Mouse (Mus musculus) forebrain, embryonic 14.5 days (tissue): Measurements from ENCODE around the gene Siva1. TPM values are rescaled to one million over a fixed set of nuclear protein-coding genes. Genes with fewer than 3 reads are reported as not detected.

ENCODE experiments used
- ATAC-seq: fragments of 200-750 bp; cut with Nextera tagmentation; 2 replicates; pipeline ENCODE4 v1.8.0; 2017; ENCODE audit warnings: mild to moderate bottlenecking, moderate library complexity
- DNase-seq: peaks from one replicate; pipeline ENCODE4 v3.0.0-alpha.2; 2015; ENCODE audit warnings: low spot score
- H3K27ac ChIP-seq: fragments of 300-500 bp; sonication (generic); 2 replicates; pipeline ENCODE4 v1.5.1; 2014; ENCODE audit warnings: low read depth, mild to moderate bottlenecking, control low read depth, low read length, moderate library complexity
- H3K27me3 ChIP-seq: fragments of 300-500 bp; sonication (generic); replicated peaks from 2 replicates; pipeline ENCODE4 v1.6.1; 2014; ENCODE audit warnings: low read length, control low read depth, mixed read lengths; ENCODE audit not compliant: control insufficient read depth, insufficient read depth
- H3K36me3 ChIP-seq: fragments of 300-500 bp; sonication (generic); 2 replicates; pipeline ENCODE4 v1.6.1; 2014; ENCODE audit warnings: low read length, control low read depth; ENCODE audit not compliant: control insufficient read depth, insufficient read depth
- H3K4me1 ChIP-seq: fragments of 300-500 bp; sonication (generic); 2 replicates; pipeline ENCODE4 v1.6.1; 2014; ENCODE audit warnings: antibody characterized with exemption, low read length, control low read depth; ENCODE audit not compliant: control insufficient read depth, insufficient read depth
- H3K4me2 ChIP-seq: fragments of 300-500 bp; sonication (generic); 2 replicates; pipeline ENCODE4 v1.6.1; 2014; ENCODE audit warnings: mild to moderate bottlenecking, control low read depth, low read length
- H3K4me3 ChIP-seq: fragments of 300-500 bp; sonication (generic); 2 replicates; pipeline ENCODE4 v1.5.1; 2014; ENCODE audit warnings: low read depth, low read length, control low read depth
- H3K9ac ChIP-seq: fragments of 300-500 bp; sonication (generic); 2 replicates; pipeline ENCODE4 v1.6.1; 2014; ENCODE audit warnings: mild to moderate bottlenecking, low read length, control low read depth, moderate library complexity
- H3K9me3 ChIP-seq: fragments of 300-500 bp; sonication (generic); replicated peaks from 2 replicates; pipeline ENCODE4 v1.6.1; 2016; ENCODE audit warnings: low read length, control low read depth, mixed read lengths; ENCODE audit not compliant: control insufficient read depth
- WGBS: fragments of 180-500 bp; shearing (Covaris S2); extraction: QIAGEN DNeasy Blood & Tissue Kit; methylation state at CpG from one replicate; pipeline ENCODE4 v1.1.7; 2014; 5-methylcytosine and 5-hydroxymethylcytosine counted together
- polyA plus RNA-seq: library from polyadenylated mRNA; unstranded; fragments of >200 nt; fragmentation: Nextera tagmentation; extraction: Ambion mirVana; gene quantifications from 2 replicates; pipeline ENCODE4 v1.2.1, GENCODE M21; 2014

Siva1 gene
- polyA plus RNA-seq, 1 experiment from 2014 or later: 155 TPM

DNA sequence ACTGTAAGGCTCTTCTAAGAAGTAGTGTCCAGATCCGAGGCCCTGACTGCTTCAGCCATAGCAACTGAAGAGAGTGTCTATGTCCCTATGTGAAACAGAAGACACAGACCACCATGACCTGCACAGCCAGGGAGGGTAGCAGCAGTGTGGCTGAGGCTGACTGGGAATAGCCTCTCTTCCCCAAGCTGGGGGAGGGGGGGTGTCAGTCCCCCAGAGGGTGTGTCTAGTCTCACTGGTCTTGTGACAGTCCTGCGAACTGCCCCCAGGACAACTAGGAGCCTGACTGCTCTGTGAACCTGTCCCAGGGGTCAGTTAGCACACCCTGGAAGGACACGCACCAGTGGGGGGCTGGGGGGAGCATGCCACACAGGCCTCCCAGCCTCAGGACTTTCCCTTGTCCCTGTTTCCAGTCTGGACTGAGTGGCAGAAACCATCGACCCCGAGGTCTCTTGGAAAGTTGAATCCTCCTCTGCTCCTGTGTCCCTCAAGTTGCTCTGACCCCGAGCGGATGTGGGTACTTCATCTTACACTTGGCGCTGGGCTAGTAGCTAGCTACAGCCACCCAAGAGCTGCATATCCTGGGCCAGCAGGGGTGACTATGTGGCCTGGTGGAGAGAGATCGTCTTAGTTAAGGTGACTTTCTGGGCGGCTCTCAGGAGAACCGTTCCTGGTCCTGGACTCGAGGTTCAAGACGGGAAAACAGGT is 25.3 kb upstream of the Siva1 start:
- peaks cover 8% of the 10 kb centered on the region; the same call in 1 of the 2 replicates for H3K4me1 ChIP-seq
- H3K9me3 ChIP-seq: no peaks in the 10 kb centered on the region
- H3K36me3 ChIP-seq: no peaks in the 10 kb centered on the region
- 35% methylated on average over 13 of the region's 13 CpGs for WGBS
- H3K4me3 ChIP-seq: peak overlapping the region; percentile 45
- DNase-seq (no peak), ATAC-seq (no peak)
- no peak overlapping the region for H3K27ac ChIP-seq
- peak overlapping the region; percentile 69 for H3K9ac ChIP-seq
- H3K27me3 ChIP-seq: peaks cover 19% of the 10 kb centered on the region
- H3K4me2 ChIP-seq: peak overlapping the region; percentile 96

DNA sequence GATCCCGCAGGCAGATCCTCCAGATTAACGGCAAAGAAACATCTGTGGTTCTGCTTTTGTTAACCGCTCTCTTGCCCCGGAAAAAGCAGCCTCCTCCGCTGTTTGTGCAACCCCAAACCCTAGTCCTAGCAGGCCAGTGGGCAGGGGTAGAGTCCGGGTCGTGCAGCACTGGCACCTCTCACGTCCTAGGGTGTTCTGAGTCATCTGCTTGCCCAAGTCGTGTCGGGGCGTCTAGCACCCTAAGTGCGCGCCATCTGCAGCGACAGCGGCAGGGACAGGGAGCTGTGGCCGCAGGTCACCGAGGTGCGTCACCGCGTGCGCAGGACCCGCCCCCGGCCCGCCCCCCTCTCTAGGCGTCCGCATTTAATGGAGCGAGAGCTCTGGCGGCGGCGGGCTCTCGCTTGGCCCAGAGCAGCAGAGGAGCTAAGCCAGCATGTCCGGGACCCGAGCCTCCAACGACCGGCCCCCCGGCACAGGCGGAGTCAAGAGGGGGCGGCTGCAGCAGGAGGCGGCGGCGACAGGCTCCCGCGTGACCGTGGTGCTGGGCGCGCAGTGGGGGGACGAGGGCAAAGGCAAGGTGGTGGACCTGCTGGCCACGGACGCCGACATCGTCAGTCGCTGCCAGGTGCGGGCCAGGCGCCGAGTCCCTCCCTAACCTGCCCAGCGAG is 24.7 kb upstream of the Siva1 start, which contains the start of gene Adssl1:
Gene Adssl1 (plus strand): TSS at position 360 of the 668 bp plus-strand sequence.
- no peaks in the 10 kb centered on the region for H3K9me3 ChIP-seq
- DNase-seq (peak; percentile 53), ATAC-seq (peak; percentile 49)
- H3K27ac ChIP-seq: no peak within 1 kb of the TSS
- under 1% methylated on average over 43 of the region's 56 CpGs for WGBS
- H3K4me1 ChIP-seq: peaks cover 8% of the 10 kb centered on the region; the same call in 1 of the 2 replicates
- peak within 1 kb of the TSS; percentile 45 for H3K4me3 ChIP-seq
- peak within 1 kb of the TSS; percentile 69 for H3K9ac ChIP-seq
- H3K4me2 ChIP-seq: peak within 1 kb of the TSS; percentile 96
- peaks cover 19% of the 10 kb centered on the region for H3K27me3 ChIP-seq
- no peaks in the 10 kb centered on the region for H3K36me3 ChIP-seq

DNA sequence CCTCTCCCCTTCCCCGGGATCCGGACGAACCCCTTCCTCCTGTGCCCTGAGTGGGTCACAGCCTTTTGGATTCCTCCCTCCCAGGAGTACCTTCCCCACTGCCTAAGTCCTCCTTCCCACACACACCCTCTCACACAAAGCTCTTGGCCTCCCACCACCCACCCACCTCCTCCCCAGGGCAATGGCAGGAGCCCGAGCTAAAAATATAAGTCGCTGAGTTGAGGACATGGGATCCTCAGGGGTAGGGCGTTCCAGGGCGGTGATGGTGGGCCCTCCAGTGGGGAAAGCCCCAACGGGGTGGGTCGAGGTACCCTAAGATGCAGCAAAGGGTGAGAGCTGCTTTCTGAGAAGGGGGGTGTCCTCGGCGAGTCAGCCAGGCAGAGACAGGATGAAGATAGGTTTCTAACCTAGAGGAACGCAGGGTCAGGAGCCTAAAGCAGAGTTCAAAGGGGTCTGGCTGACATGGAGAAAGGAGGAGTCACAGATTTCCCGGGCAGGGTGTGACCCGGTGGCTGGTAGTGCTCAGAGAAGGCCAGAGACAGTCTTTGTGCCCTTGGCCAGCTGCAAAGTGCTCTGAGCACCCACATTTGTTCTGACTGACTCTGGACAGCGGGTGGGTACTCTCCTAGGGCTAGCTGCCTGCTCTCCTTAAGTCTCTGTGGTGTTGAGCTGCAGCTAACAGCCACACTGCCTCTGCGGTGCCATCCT is 24.0 kb upstream of the Siva1 start:
- Histone ChIP-seq H3K4me2 (peak overlapping the region; percentile 96), H3K27ac (no peak overlapping the region), H3K9me3 (no peaks in the 10 kb centered on the region), H3K4me3 (peak overlapping the region; percentile 45), H3K27me3 (peaks cover 19% of the 10 kb centered on the region), H3K9ac (peak overlapping the region; percentile 69), H3K36me3 (no peaks in the 10 kb centered on the region), H3K4me1 (peaks cover 8% of the 10 kb centered on the region; the same call in 1 of the 2 replicates)
- ATAC-seq (0 out of 2 replicates have a peak, but pooled peaks have one; percentile 3), DNase-seq (no peak)
- WGBS: 18% methylated on average over 16 of the region's 16 CpGs

DNA sequence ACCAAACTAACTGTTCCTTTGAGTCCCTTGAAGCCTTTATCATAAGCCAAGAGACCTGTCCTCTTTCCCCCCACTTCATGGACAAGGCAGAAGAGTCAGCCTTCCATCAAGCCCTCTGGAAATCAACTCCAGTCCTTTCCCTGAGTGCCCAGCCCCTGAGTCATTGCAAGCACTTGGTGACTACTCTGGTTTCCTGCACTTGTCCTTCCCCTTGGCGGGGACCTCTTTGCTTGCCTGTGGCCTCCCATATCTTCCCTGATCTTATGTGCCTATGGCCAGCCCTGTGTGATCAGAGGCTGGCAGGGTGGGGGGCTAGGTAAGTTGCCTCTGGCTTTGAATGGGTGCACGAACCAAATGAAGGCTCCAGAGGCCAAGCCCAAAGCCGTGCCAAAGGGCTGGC is 22.6 kb upstream of the Siva1 start:
- H3K9me3 ChIP-seq: no peaks in the 10 kb centered on the region
- ATAC-seq: no peak
- 86% methylated on average over 3 of the region's 3 CpGs for WGBS

DNA sequence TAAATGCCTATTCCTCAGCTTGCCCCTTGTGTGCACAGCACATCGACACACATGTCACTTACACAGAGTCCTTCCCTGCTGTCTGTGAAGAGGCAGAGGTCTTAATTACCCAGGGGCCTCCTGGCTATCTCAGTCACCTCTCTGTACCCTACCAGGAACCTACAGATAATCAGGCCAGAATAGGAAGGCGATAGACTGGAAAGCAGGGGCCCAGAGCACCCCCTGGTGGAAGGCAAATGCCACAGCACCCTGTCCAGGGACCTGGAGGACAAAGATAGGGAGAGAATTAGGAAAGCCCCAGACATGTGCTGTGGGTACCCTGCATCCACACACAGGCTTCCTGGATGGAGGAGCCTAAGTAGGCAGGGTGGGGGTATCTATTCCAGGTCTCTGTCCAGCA is 20.7 kb upstream of the Siva1 start:
- peak; percentile 55 for ATAC-seq
- peak; percentile 68 for DNase-seq
- Histone ChIP-seq H3K4me2 (no peak overlapping the region), H3K4me1 (peaks cover 8% of the 10 kb centered on the region; the same call in 1 of the 2 replicates), H3K27ac (no peak overlapping the region), H3K36me3 (no peaks in the 10 kb centered on the region), H3K4me3 (no peak overlapping the region), H3K9me3 (no peaks in the 10 kb centered on the region), H3K9ac (no peak overlapping the region), H3K27me3 (peaks cover 17% of the 10 kb centered on the region)
- WGBS: 19% methylated on average over 2 of the region's 2 CpGs

More for the DNA sequence above, 22.6 kb upstream of the Siva1 start:
- H3K4me1 ChIP-seq: peaks cover 8% of the 10 kb centered on the region; the same call in 1 of the 2 replicates
- no peak overlapping the region for H3K4me2 ChIP-seq
- no peaks in the 10 kb centered on the region for H3K36me3 ChIP-seq
- H3K4me3 ChIP-seq: no peak overlapping the region
- DNase-seq: no peak
- peaks cover 19% of the 10 kb centered on the region for H3K27me3 ChIP-seq
- no peak overlapping the region for H3K9ac ChIP-seq
- H3K27ac ChIP-seq: no peak overlapping the region

DNA sequence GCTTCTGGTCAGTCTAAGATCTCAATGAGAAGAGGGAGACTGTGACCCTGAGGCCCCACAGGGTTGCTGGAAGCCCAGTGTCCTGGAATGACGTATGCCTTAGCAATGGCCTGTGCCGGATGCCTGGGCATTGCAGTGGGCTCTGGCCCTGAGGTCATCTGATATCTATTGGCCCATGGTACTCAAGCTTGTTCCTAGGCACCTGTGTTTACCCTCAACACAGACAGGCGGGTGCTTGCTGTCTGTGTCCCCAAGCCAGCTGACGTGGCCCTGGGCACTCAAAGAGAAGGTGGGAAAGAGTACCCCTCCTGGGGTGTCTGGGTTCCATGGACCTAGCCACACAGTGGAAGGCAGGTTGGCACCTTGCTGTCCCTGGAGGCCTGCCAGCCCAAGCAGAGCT is 18.8 kb upstream of the Siva1 start:
- DNase-seq: no peak
- H3K4me3 ChIP-seq: no peak overlapping the region
- H3K27ac ChIP-seq: no peak overlapping the region
- no peaks in the 10 kb centered on the region for H3K36me3 ChIP-seq
- ATAC-seq: no peak
- H3K9me3 ChIP-seq: no peaks in the 10 kb centered on the region
- peaks cover 3% of the 10 kb centered on the region; the same call in 1 of the 2 replicates for H3K4me1 ChIP-seq
- no peak overlapping the region for H3K9ac ChIP-seq
- 0 out of 2 replicates have a peak, but pooled peaks cover 8% of the 10 kb centered on the region for H3K27me3 ChIP-seq
- H3K4me2 ChIP-seq: no peak overlapping the region
- WGBS: 95% methylated on average over 4 of the region's 4 CpGs

DNA sequence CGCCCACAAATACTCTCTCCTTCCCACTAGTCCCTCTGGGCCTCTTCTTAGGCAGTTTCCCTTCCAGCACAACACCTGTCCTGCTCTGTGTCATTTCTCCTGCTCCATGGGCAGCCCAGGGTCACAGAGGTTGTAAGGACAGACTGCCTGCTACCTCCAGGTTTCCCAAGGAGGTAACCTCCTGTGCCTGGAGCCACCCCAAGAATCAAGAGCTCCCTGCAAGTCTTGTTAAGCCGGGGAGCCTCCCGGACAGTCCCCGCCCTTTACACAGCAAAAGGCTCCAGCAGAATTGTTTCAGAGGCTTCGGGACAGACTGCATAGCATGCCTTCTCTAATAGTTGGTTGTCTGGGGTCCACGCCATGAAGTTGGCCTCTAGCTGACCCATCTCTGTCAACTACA is 18.0 kb upstream of the Siva1 start:
- 84% methylated on average over 6 of the region's 6 CpGs for WGBS
- ATAC-seq: no peak
- 0 out of 2 replicates have a peak, but pooled peaks cover under 1% of the 10 kb centered on the region for H3K27me3 ChIP-seq

DNA sequence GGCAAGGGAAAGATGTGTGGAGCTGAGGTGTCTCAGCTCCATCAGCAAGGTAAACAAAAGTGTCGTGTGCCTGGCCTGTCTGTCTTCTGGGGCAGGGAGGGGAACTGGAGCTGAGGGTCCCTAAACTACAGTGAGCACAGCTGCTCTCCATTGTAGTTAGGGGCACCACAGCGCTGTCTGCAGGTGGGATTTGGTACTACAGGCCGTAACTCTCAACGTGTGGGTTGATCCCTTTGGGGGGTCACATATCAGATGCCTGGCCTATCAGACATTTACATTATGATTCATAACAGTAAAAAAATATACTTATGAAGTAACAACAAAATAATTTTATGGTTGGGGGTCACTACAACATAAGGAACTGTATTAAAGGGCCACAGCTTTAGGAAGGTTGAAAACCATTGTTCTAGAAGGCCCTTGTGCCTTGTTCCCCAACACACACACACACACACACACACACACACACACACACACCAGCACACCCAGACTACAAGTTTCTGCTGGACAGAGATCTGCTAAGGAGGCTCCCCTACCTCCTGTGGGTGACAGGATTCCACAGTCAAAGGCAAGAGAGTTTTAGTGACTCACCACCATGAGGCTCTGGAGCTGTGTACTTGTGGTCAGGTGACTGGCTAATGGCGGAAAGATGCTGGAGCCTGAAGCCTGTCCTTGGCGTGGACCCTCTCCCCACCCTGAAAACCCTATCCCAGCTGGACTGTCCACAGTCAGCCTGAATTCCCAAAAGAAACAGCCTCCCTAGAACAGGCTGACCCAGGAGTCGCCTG is 17.2 kb upstream of the Siva1 start:
- Histone ChIP-seq H3K9me3 (no peaks in the 10 kb centered on the region), H3K4me3 (no peak overlapping the region), H3K4me1 (peaks cover 3% of the 10 kb centered on the region; the same call in 1 of the 2 replicates), H3K36me3 (no peaks in the 10 kb centered on the region), H3K27ac (no peak overlapping the region), H3K9ac (no peak overlapping the region), H3K27me3 (no peaks in the 10 kb centered on the region), H3K4me2 (no peak overlapping the region)
- 54% methylated on average over 7 of the region's 7 CpGs for WGBS
- DNase-seq (no peak), ATAC-seq (no peak)

More for the DNA sequence above, 18.0 kb upstream of the Siva1 start:
- no peaks in the 10 kb centered on the region for H3K36me3 ChIP-seq
- DNase-seq: no peak
- peaks cover 3% of the 10 kb centered on the region; the same call in 1 of the 2 replicates for H3K4me1 ChIP-seq
- no peak overlapping the region for H3K4me3 ChIP-seq
- H3K4me2 ChIP-seq: no peak overlapping the region
- no peak overlapping the region for H3K27ac ChIP-seq
- no peak overlapping the region for H3K9ac ChIP-seq
- no peaks in the 10 kb centered on the region for H3K9me3 ChIP-seq
